Mouse (Mus musculus): Measurements from ENCODE around the gene Nrgn. TPM values are rescaled to one million over a fixed set of nuclear protein-coding genes. Genes with fewer than 3 reads are reported as not detected.
A peak's percentile ranks its signal among the peaks of the same experiment; 100 is the strongest.

The Nrgn gene
- total and polyA plus RNA-seq, 3 experiments: 0.58 to 43.5 TPM; not detected in 1

DNA sequence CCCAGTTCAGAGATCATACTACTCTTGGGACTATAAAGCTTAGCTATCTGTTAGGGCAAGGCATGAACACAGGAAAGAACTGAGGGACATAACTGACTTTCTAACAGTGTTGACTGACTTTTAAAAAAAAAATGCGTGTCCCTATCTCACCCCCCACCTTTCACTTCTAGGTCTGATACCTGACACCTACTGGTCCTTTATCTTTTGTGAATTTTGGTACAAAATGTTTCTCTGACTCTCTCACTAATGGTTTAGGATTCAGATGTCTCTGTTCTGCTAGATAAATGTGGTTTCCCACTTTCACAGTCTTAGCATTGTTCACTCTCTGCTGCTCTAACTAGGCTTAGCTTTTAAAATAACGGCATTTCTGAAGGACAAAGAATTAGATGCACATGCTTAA, 39.3 kb upstream of the Nrgn start (continued):
- 0 out of 2 replicates have a peak, but pooled peaks have one; percentile 15 for TF ChIP-seq MAZ (IDR thresholded peaks at IDR 0.05; ENCODE audit: low read depth, low read length)
- TF ChIP-seq GATA1 (IDR thresholded peaks at IDR 0.05; ENCODE audit: low read depth, low read length): peak; percentile 84
- TF ChIP-seq ETS1 (IDR thresholded peaks at IDR 0.05; ENCODE audit: low read depth, low read length): peak; percentile 64

DNA sequence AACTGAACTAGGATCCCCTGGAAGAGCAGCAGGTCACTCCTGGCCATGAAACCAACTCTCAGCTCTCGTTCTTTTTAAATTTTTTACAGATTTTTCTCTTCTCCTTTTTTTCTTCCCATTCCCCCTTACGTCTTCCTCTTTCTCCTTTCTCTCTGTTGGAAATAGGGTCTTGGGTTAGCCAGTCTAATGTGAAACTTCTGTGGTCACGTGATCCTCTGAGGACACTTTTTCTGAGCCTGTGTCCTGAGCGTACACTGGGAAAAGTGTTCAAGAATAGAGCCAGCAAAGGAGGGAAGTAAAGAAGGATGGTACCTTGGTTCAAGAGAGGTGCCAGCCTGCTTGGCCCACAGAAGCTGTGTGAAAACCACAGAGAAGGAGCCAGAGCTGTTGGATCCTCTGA, 37.7 kb upstream of the Nrgn start:
- H3K9me3 ChIP-seq (replicated peaks; ENCODE audit: insufficient read depth, low read length): no peaks in the 10 kb centered on the region; the same call in 1 of the 2 replicates
- no peak overlapping the region for H3K9ac ChIP-seq (ENCODE audit: control insufficient read depth, low read depth, low read length, poor library complexity, severe bottlenecking)
- no peaks in the 10 kb centered on the region; a peak in 1 of 4 replicates for H3K36me3 ChIP-seq (ENCODE audit: control insufficient read depth in 1 of 2, insufficient read depth in 2 of 2, low read length in 2 of 2)
- no peak overlapping the region for H3K27ac ChIP-seq (ENCODE audit: control insufficient read depth, low read depth, low read length)
- H3K4me1 ChIP-seq (ENCODE audit: control insufficient read depth in 1 of 2, insufficient read depth in 2 of 2, low read length in 2 of 2): peaks cover 3 to 8% of the 10 kb centered on the region in 2 experiments; a peak in 3 of 4 replicates
- no peaks in the 10 kb centered on the region for H3K79me2 ChIP-seq (ENCODE audit: control insufficient read depth, insufficient read depth, low read length, poor library complexity)
- TF ChIP-seq HCFC1 (IDR thresholded peaks at IDR 0.05; ENCODE audit: low read depth, low read length): no peak
- TF ChIP-seq ZNF384 (IDR thresholded peaks at IDR 0.05; ENCODE audit: low read depth, low read length): no peak
- TF ChIP-seq MEF2A (IDR thresholded peaks at IDR 0.05; ENCODE audit: extremely low read depth, insufficient replicate concordance, low read depth, low read length, poor library complexity, severe bottlenecking): no peak
- no peak for TF ChIP-seq ZMIZ1 (IDR thresholded peaks at IDR 0.05; ENCODE audit: low read depth, low read length)
- TF ChIP-seq EP300 (IDR thresholded peaks at IDR 0.05; ENCODE audit: low read depth in 1 of 2, low read length in 2 of 2): no peak
- TF ChIP-seq POLR2AphosphoS2 (IDR thresholded peaks at IDR 0.05; ENCODE audit: low read length): no peak
- no peak for TF ChIP-seq USF2 (IDR thresholded peaks at IDR 0.05; ENCODE audit: borderline replicate concordance in 1 of 2, insufficient read depth in 1 of 2, low read depth in 1 of 2, low read length in 2 of 2)
- TF ChIP-seq ZC3H11A (IDR thresholded peaks at IDR 0.05; ENCODE audit: low read depth, low read length): no peak
- TF ChIP-seq RCOR1 (IDR thresholded peaks at IDR 0.05; ENCODE audit: low read depth, low read length): no peak
- no peak for TF ChIP-seq CHD2 (IDR thresholded peaks at IDR 0.05; ENCODE audit: low read length)
- no peak for TF ChIP-seq MAZ (IDR thresholded peaks at IDR 0.05; ENCODE audit: low read depth, low read length)
- TF ChIP-seq GATA1 (IDR thresholded peaks at IDR 0.05; ENCODE audit: low read depth, low read length): no peak
- no peak for TF ChIP-seq ELF1 (IDR thresholded peaks at IDR 0.05; ENCODE audit: low read depth, low read length)
- no peak for TF ChIP-seq SIN3A (IDR thresholded peaks at IDR 0.05; ENCODE audit: low read length)
- TF ChIP-seq E2F4 (IDR thresholded peaks at IDR 0.05; ENCODE audit: borderline replicate concordance, low read depth, low read length): no peak
- TF ChIP-seq KAT2A (conservative IDR thresholded peaks at IDR 0.05; ENCODE audit: low read depth, low read length): no peak
- TF ChIP-seq SMC3 (IDR thresholded peaks at IDR 0.05; ENCODE audit: low read depth, low read length): no peak
- TF ChIP-seq MAX (IDR thresholded peaks at IDR 0.05; ENCODE audit: low read length): no peak
- TF ChIP-seq USF1 (IDR thresholded peaks at IDR 0.05; ENCODE audit: low read depth, low read length): no peak
- no peak for TF ChIP-seq BHLHE40 (IDR thresholded peaks at IDR 0.05; ENCODE audit: borderline replicate concordance, low read depth, low read length)
- no peak for DNase-seq (ENCODE audit: low read depth, low spot score)
- no peaks in the 10 kb centered on the region for H3K27me3 ChIP-seq (ENCODE audit: control insufficient read depth in 1 of 2, insufficient read depth in 2 of 2, low read length in 2 of 2)
- H3K4me3 ChIP-seq (ENCODE audit: control insufficient read depth in 1 of 2, insufficient read depth in 1 of 2, low read depth in 2 of 2, low read length in 2 of 2): no peak overlapping the region
